Mouse (Mus musculus) forelimb bud, embryonic 11.5 days (tissue): ENCODE results near the gene Ypel5.
A peak's percentile ranks its signal among the peaks of the same experiment; 100 is the strongest.

Experiments used
- DNase-seq: peaks from one replicate; pipeline ENCODE4 v3.0.0-alpha.2; 2012; ENCODE audit warnings: low read depth, low spot score

The Ypel5 gene

GRCm38 (mm10) chr17:72836158-72837115 is at the start of gene Ypel5:
TSS of gene Ypel5 (plus strand) at chr17:72836453.
- DNase-seq = peak; percentile 96

- no peak for DNase-seq
Measured at GRCm38 (mm10) chr17:72787886-72788436, 48.3 kb upstream of the Ypel5 start.

DNA sequence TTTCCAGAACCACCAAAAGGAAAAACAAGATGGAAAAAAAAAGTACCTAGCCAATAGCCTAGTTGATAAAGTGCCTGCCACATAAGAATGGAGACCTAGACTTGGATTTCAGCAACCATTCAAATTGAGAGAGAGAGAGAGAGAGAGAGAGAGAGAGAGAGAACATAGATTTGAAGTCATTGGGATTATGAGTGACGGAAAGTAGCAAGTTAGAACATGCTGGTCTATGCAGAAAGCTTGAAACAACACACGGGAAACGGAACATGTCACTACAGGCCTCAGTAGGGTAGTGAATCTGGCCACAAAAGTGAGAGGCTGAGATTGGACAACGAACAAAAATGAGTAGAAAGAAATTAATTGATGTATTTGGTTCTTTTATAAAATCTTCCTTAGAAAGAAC is 43.0 kb upstream of the Ypel5 start:
- DNase-seq = no peak

DNA sequence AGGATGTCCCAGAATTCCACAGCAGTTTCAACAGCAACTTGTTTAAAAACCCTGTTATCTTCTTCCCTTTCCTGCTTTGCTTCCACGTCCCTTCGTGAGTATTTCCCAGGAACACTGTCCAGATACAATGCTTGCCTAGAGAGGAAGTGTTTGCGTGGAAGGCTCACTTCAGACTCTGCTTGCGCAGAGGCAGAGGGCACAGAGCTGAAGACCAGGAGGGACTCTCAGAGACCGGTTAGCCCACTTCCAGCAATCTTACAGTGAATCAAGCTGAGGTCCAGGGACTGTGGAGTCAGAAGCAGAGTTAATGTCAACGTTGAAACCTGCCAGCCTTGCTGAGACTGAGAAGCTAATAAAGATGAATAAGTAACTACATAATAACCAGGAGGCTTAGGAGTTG is 41.6 kb upstream of the Ypel5 start:
- no peak for DNase-seq

GRCm38 (mm10) chr17:72795392-72796047 is 40.7 kb upstream of the Ypel5 start:
- no peak for DNase-seq

- DNase-seq = no peak
Measured at GRCm38 (mm10) chr17:72796506-72796905, 39.7 kb upstream of the Ypel5 start.

GRCm38 (mm10) chr17:72797867-72798266 is 38.4 kb upstream of the Ypel5 start:
- DNase-seq = peak; percentile 66

DNA sequence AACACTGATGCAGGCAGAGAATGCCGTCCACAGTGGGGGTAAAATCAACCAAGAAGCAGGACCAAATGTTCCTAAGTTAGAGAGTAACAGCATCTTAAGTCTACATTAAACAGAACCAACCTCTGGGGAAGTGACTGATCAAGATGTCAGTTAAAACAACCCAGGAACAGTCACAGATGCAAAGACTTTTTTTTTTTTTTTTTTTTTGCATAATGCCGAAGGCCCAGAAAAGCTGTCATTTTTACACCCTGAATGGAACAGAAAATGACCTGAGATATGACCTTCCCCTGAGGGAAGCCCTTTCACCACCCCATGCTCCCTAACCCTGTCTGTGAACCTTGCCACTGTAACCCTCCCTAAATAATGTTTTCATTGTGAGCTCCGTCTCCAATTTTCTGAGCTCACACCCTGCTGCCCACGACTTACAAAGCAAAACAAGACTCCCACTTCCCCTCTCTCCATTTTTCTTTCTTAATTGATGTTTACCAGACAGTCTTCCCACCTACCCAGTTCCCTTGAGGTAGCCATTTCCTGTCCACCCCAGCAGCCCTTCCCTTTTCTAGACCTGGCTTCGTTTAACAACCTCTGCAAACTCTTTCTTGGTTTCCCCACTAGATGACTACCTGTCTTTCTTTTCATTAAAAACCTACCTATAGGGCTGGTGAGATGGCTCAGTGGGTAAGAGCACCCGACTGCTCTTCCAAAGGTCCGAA is 26.2 kb upstream of the Ypel5 start:
- DNase-seq = no peak

DNA sequence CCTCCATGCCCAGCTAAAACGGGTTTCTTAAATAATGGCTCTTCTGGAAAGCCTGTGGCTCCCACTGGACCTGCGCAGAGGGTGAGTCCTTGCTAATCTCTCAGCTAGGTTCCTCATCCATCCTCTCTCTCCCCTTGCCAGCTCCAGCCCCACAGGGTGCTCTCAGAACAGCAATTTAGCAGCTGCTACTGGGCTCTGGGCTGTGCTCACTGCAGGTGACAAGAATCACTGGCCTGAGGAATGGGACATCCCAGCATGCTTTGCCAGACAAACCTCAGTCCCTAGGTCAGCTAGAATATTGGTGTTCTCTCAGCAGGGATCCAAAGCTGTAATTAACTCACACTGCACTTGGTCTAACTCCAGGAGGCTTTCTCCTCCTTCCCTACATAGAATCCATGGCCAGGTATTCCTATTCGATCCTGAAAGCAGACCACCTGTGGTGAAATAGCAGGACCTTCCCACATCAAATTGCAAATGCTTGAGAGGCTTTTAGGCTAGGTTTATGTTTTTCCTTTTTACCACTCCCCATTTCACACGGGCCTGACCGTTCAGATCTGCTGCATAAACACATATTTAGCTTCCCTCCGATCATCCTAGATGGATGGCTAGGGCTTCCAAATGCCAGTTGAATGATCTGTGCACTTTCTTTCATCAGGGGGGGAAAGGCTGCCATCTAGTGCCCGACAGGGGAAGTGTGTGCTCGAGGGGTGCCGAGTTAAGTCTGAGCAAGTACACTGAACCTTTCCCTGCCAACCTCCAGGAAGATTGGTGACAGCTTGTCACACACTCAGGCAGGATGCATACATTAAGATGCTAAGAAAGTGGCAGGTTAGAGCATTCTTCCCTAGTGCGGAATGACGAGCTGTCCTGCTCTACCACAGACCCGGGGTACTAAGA is 22.6 kb upstream of the Ypel5 start:
- DNase-seq = peak; percentile 51

GRCm38 (mm10) chr17:72817574-72817973 is 18.7 kb upstream of the Ypel5 start:
- DNase-seq = no peak

DNA sequence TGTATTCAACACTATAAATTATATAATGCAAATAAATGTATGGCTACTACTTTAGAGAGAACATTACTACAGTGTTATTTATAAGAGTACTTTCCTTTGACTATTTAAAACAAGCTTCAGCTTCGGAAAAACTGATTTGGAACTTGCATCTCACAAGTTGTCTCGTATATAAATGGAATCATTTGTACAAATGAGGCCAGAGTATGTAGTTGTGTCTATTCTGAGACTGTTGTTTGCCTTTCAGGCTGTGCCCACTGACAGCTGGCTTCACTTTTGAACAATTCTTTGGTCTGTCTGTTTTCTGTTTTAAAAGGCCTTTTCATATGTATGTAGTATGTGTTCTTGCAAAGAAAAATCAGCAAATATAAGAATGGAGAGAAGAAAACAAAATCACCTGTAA is 16.5 kb upstream of the Ypel5 start:
- no peak for DNase-seq

DNA sequence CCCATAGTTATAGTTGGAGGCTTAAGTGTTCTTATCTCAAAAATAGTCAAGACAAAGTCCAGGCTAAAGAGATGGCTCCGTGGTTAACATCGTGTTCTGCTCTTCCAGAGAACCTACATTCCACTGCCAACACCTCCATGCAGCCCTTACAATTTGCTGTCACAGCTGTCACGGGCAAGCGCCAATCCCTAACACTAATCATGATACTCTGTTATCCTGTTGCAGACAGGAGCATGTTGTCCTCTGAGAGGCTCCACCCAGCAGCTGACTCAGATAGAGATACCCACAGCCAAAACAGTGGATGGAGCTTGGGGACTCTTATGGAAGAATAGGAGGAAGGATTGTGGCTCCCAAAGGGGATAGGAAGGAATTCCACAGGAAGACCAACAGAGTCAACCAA is 15.8 kb upstream of the Ypel5 start:
- DNase-seq = no peak

DNA sequence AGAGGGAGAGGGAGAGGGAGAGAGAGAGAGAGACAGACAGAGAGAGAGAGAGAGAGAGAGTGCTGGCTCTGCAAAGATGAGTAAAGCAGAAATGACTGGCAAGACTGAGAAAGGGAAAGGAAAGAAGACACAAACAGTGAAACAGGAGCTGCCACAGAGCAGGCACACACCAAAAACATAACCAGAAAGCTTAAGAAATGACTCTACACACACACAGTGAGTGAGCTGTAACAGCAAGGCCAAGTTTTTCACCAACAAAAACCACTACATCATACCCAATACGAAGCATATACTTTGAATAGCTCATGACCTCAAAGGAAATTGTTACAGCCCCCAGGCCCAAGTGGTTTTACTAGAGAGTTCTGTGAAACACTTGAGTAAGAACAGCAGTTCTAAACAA is 14.3 kb upstream of the Ypel5 start:
- no peak for DNase-seq

- DNase-seq = no peak
Measured at GRCm38 (mm10) chr17:72826916-72827534, 9.2 kb upstream of the Ypel5 start.

- no peak for DNase-seq
Measured at GRCm38 (mm10) chr17:72828027-72828678, 8.1 kb upstream of the Ypel5 start.

GRCm38 (mm10) chr17:72828687-72829086 is 7.6 kb upstream of the Ypel5 start:
- DNase-seq = no peak

- peak; percentile 74 for DNase-seq
Measured at GRCm38 (mm10) chr17:72837140-72837712, 973 bp downstream of the Ypel5 start.

GRCm38 (mm10) chr17:72837824-72838474 is 1.7 kb downstream of the Ypel5 start:
- no peak for DNase-seq

GRCm38 (mm10) chr17:72839000-72839399 is 2.7 kb downstream of the Ypel5 start:
- DNase-seq = no peak
